Mouse (Mus musculus) hindlimb bud, embryonic 11.5 days (tissue): Measurements from ENCODE around the gene Fgf22.

ENCODE experiments used
- DNase-seq: peaks from one replicate; pipeline ENCODE4 v3.0.0-alpha.2; 2012; ENCODE audit warnings: low read depth, low spot score; ENCODE audit errors: extremely low spot score

Fgf22 gene

GRCm38 (mm10) chr10:79766001-79766507 is 11.2 kb downstream of the Fgf22 start:
- no peak for DNase-seq

DNA sequence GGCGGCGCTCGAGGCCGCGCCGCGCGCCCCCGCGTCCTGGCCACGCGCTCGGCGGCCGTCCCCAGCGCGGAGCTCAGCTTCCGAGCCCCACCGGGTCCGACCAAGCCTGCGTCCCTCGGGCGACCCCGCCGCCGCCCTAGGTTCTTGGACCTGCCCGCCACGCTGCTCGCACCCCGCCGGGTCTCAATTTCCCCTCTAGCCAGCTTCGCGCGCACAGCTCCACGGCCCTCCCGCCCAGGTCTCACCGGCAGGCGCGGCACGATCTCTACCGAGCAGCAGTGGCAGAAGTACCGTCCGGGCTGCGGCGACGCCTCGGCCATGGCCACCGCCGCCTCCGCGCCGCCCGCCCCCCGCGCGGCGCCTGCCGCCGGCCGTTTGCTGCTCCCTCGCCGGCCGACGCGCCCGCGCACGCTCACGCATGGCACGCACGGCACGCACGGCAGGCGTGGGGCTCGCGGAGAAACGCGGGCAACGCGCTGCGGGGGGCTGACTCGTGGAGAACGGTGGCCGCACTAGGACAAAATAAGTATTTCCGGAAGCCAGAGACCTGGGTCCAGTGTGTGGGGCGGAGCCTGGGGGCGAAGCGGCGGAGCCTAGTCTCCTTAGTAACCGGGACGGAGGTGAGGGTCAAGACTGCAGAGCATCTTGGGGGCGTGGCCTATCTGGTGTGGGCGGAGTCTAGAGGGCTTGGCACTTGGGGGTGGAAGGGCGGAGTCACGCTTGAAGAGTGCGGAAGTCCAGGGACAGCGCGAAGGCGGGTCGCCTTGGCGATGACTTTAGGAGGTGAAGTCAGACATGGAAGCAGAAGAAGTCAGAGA is 11.8 kb downstream of the Fgf22 start, which contains the start of gene Rnf126:
Gene Rnf126 (minus strand): TSS at position 445 of the 818 bp plus-strand sequence.
- DNase-seq, result peak; percentile 99

- DNase-seq, result peak; percentile 79
Measured at GRCm38 (mm10) chr10:79767372-79768244, 12.7 kb downstream of the Fgf22 start.

GRCm38 (mm10) chr10:79768400-79768799 is 13.5 kb downstream of the Fgf22 start:
- DNase-seq, result peak; percentile 60

DNA sequence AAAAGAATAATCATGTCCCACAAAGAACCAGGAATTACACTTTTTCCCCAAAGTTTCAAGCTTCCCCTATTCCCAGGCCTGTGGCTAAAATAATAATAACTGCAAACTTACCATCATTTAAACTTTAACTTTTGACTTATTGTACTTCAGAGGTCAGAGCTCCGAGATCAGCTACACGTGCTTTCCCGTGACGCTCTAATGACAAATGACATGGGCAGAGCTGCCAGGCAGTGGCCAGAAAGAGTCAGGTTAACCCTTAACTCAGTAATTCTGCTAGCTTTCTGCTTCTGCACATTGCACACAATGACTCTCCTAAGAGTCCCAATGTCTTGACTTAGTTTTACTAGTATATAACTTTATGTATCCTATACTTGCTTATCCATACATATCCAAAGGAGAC is 14.5 kb downstream of the Fgf22 start:
- no peak for DNase-seq

GRCm38 (mm10) chr10:79772320-79772719 is 17.4 kb downstream of the Fgf22 start:
- no peak for DNase-seq

DNA sequence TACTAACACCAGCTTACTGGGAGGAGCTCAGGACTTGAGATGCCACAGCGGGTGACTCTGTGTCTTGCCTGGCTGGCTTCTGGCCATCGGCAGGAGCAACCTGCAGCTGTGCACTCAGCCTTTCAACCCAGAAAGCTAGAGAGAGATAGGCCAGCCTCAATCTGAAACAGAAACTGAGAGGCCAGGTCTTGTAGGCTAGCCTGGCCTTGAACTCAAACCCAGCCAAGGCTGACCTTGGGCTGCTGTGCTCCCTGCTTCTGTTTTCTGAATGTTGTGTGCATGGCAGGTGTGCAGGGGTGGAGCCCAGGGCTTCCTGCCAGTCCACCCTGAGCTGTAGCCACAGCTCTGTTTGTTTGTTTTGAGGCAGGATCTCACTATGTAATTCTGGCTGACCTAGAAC is 18.3 kb downstream of the Fgf22 start:
- no peak for DNase-seq

DNA sequence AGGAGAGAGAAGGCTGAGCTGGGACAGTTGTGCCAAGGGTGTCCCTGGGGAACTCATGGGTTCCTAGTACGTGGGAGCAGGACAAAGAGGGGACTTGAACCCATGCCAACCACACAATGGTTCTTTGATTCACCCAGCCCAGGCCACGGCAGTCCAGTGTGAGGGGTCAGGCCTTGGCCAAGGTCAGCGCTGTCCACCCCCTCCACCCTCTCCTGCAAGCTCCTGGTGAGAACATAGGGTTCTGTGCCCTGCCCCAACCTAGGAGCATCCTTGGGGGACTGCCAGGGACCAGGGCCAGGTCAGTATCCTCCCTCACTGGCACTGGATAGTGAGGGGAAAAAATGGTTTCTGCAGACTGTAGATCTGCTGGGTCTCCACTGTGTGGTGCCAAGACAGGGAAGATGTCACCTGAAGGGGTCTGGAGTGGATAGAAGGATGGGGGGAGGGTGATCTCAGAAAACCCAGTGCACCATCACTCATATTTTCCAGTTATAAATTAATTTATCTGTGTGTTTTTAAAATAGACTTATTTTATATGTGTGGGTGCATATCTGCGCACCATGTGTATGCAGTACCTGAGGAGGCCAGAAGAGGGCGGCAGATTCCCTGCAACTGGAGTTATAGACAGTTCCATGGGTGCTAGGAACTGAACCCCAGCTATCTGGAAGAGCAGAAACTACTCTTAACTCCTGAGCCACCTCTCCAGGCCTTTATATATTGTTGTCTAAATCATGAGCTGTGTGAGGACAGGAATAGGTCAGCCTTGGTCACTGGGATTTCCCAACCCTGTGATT is 19.8 kb downstream of the Fgf22 start:
- no peak for DNase-seq

DNA sequence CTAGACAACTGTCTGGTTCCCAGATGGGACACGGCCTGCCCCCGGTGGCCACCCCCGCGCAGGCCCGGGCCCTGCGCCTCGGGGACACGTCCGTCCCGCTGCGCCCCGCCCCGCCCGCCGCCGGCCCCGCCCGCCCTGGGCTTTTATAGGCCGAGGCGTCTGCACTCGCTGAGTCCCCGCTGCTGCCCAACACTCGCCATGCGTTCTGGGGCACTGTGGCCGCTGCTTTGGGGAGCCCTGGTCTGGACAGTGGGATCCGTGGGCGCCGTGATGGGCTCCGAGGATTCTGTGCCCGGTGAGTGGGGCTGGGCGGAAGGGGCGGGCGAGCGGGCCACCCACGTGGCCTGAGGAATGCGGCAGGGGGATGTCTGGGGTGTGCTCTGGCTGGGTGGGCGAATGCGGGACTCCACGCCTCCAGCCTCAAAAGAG is 22.2 kb downstream of the Fgf22 start, which contains the start of gene Fstl3:
Gene Fstl3 (plus strand): TSS at position 170 of the 429 bp plus-strand sequence.
- no peak for DNase-seq

DNA sequence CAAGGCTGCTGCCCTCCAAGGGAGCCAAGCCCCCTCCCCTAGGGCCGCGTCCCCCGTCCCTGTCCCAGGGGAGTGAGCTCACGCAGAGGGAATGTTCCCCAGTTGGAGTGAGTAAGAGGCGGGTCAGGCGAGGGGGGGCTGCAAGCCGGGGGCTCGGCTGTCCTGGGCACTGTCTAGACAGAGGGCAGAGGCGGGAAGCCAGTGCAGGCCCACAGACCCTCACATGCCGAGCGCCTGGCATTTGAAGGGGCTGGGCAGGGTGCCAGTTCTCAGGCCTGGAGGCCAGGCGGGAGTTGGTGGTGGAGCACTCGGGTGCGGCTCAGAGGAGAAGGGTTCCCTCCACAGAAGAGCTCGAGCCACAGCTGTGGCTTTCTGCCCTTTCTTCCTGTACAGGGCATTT is 23.1 kb downstream of the Fgf22 start:
- DNase-seq, result no peak

GRCm38 (mm10) chr10:79779193-79779592 is 24.3 kb downstream of the Fgf22 start:
- no peak for DNase-seq

DNA sequence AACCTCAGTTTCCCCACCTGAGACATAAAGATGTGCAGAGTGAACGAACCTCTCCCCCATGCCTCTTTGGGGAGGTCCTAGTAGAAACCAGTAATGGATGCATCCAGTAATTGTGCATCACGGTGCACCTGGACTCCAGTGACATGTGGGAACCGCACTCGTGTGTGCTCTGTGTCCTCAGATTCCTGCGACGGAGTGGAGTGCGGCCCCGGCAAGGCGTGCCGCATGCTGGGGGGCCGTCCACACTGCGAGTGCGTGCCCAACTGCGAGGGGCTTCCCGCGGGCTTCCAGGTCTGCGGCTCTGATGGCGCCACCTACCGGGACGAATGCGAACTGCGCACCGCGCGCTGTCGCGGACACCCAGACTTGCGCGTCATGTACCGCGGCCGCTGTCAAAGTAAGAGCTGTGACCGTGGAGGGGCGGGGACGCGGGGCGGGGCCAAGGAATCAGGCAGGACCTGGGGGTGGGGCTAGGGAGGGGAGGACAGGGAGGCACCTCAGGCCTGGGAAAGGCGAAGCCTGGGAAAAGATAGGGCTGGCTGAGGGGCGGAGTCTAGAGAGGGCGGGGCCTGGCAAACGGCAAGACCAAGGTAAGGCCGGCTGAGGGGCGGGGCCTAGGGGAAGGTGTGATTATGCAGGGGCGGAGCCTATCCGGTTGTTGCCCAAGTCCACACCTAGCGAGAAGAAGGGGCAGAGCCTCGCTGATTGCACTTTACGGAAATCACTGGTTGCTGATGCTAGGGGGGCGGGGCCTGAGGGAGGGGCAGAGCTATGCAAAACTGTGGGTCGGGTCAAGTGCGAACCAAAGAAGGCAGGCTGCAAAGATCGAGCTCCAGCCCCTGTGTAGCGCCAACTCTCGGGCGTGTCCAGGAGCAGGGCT is 25.1 kb downstream of the Fgf22 start:
- DNase-seq, result peak; percentile 79

DNA sequence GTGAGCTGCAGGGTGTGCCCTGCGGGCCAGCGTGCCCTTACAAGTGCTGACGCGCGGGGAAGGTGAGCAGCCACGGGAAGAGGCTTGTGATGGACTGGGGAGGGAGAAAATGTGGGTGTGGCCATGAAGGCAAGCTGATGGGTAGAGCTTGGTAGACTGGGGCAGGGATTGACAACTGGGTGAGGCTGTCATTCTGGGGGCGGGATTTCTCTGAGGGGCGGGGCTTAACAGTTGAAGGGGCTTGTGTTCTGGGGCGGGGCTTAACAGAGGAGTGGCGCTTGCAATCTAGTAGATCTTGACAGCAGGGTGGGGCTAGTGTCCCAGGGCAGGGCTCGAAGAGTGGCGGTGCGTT is 25.8 kb downstream of the Fgf22 start:
- DNase-seq, result no peak

- DNase-seq, result no peak
Measured at GRCm38 (mm10) chr10:79781139-79781538, 26.3 kb downstream of the Fgf22 start.

DNA sequence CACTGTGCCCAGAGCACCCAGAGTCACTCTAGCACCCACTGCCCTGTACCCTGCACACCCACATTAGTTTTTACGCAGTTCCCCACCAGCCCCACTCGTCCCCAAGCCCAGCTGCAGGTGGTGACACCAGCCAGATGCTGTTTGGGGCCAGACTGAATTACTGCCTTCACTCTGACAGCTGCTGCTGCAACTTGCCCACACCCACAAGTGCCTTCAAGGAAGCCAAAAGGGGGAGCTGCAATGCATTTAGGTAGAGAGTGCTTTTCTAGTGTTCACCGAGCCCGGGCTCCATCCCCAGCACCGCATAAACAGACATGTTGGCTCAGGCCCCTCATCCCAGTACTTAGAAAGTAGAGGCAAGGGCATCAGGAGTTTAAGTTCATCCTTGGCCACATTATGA is 27.1 kb downstream of the Fgf22 start:
- no peak for DNase-seq

GRCm38 (mm10) chr10:79783050-79783449 is 28.2 kb downstream of the Fgf22 start:
- DNase-seq, result no peak

GRCm38 (mm10) chr10:79783920-79784800 is 29.3 kb downstream of the Fgf22 start:
- DNase-seq, result no peak

DNA sequence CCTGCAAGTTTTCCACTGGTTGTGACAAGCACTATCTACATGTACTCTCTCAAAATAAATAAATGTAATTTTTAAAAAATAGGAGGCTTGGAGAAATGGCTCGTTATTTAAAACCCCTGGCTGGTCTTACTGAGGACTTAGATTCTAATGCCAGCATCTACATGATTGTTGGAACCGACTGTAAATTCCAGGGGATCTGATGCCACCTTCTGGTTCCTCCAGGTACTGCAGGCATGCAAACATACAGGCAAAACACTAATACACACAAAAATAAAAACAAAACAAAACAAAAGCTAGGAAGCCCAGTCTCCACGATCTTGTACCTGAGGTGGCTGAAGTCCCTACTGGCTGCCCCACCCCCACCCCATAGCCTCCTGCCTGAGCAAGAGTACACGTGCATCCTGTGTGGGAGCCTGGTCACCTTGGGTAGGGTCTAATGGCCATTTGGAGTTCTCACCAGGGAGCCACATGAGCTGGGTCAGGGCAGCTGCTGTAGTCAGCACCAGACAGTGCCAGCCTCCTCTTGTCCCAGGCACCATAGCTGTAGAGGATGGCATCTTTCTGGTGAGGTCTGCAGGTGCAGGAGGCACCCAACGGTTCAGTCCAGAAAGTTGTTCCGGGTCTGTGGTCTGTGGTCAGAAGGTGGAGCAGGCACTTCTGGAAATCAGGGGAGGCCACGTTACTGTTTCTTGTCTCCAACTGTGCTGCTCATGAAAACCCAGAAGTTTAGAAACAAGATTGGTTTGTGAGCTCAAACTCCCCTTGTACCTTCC is 33.7 kb downstream of the Fgf22 start:
- peak; percentile 63 for DNase-seq
